Mouse (Mus musculus): ENCODE measurements around the gene Olfr177. TPM values are rescaled to one million over a fixed set of nuclear protein-coding genes. Genes with fewer than 3 reads are reported as not detected.

Gene Olfr177
- not detected in 2 replicates for total RNA-seq (2012; rRNA removed)
- total RNA-seq (2014; rRNA removed) = not detected in 2 replicates
- polyA plus RNA-seq (2012; ENCODE audit: insufficient read length, low read depth) = not detected in 2 replicates

DNA sequence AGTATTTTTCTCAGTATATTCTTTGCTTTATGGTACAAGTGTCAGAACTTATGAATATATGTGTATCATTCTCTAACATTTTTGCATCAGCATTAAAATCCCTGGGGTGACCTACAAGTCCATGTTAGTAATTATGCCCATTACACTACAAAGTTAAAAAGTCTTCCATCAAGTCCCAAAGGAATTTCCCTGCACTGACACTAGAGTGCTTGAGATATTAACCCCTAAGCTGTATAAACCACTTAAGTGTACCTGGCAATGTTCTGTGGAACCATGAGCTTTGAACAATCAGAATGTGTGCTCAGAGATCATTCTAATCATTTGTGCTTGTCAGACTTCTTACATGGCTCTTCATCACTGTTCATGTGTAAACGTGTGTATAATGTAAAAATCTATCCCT, at the start of gene Olfr177:
Gene Olfr177 (minus strand): TSS at position 101 of the 400 bp plus-strand sequence.
- Histone ChIP-seq H3K79me2 (replicated peaks; ENCODE audit: control insufficient read depth, extremely low read depth, insufficient read depth, poor library complexity, severe bottlenecking) (no peaks in the 10 kb centered on the region), H3K27ac (ENCODE audit: insufficient read depth, low read depth) (no peak within 1 kb of the TSS), H3K4me2 (ENCODE audit: insufficient read depth, low read depth, poor library complexity, severe bottlenecking) (no peak within 1 kb of the TSS), H3K9me3 (replicated peaks; ENCODE audit: low read length) (no peaks in the 10 kb centered on the region), H3K27me3 (replicated peaks) (no peaks in the 10 kb centered on the region), H3K9ac (ENCODE audit: insufficient read depth, low read depth) (no peak within 1 kb of the TSS), H3K4me1 (ENCODE audit: control insufficient read depth in 1 of 2, insufficient read depth in 2 of 2) (no peaks in the 10 kb centered on the region), H3K4me3 (replicated peaks in 1 of 3; ENCODE audit: low read depth in 2 of 3, low read length in 2 of 3, poor library complexity in 1 of 3) (no peak within 1 kb of the TSS), H3K36me3 (replicated peaks in 1 of 2; ENCODE audit: control insufficient read depth in 1 of 2, insufficient read depth in 1 of 2, low read length in 1 of 2) (no peaks in the 10 kb centered on the region)
- no peak for DNase-seq (ENCODE audit: extremely low read depth)
- TF ChIP-seq JUND (conservative IDR thresholded peaks at IDR 0.05; ENCODE audit: low read depth, low read length) (no peak), SIN3A (IDR thresholded peaks at IDR 0.05; ENCODE audit: low read length) (no peak), MAFK (IDR thresholded peaks at IDR 0.05; ENCODE audit: insufficient replicate concordance, low read length) (no peak), ZC3H11A (IDR thresholded peaks at IDR 0.05; ENCODE audit: low read depth, low read length) (no peak), JUN (IDR thresholded peaks at IDR 0.05; ENCODE audit: insufficient read depth, low read depth, low read length) (no peak), TCF12 (IDR thresholded peaks at IDR 0.05; ENCODE audit: low read depth, low read length) (no peak), KAT2A (IDR thresholded peaks at IDR 0.05; ENCODE audit: insufficient replicate concordance, low read length) (no peak), TBP (conservative IDR thresholded peaks at IDR 0.05; ENCODE audit: low read depth, low read length) (no peak), CHD2 (IDR thresholded peaks at IDR 0.05; ENCODE audit: low read length) (no peak), SMC3 (IDR thresholded peaks at IDR 0.05; ENCODE audit: low read depth, low read length) (no peak), EP300 (IDR thresholded peaks at IDR 0.05; ENCODE audit: low read length) (no peak), POLR2A (IDR thresholded peaks at IDR 0.05; ENCODE audit: low read depth, low read length) (no peak), RAD21 (IDR thresholded peaks at IDR 0.05; ENCODE audit: low read depth, low read length) (no peak), E2F4 (IDR thresholded peaks at IDR 0.05; ENCODE audit: insufficient replicate concordance, low read depth, low read length) (no peak), CTCF (conservative IDR thresholded peaks at IDR 0.05 in 1 of 2, IDR thresholded peaks at IDR 0.05 in 1 of 2; ENCODE audit: low read depth in 2 of 2, low read length in 2 of 2) (no peak), NRF1 (IDR thresholded peaks at IDR 0.05; ENCODE audit: low read depth, low read length) (no peak), USF1 (IDR thresholded peaks at IDR 0.05; ENCODE audit: low read depth, low read length) (no peak), RCOR1 (conservative IDR thresholded peaks at IDR 0.05; ENCODE audit: low read depth, low read length) (no peak), ETS1 (conservative IDR thresholded peaks at IDR 0.05; ENCODE audit: low read depth, low read length) (no peak), ZKSCAN1 (IDR thresholded peaks at IDR 0.05; ENCODE audit: borderline replicate concordance, low read depth, low read length) (no peak)
- dilution Hi-C loops (cut with MboI; ENCODE audit: extremely low pct_ligation_motif_present, extremely low pct_unique_long_range_greater_than_20kb, low sequenced_read_pairs) (no loop called here), in situ Hi-C loops (cut with MboI; ENCODE audit: low pct_ligation_motif_present, low pct_unique_long_range_greater_than_20kb, low sequenced_read_pairs) (no loop called here)

DNA sequence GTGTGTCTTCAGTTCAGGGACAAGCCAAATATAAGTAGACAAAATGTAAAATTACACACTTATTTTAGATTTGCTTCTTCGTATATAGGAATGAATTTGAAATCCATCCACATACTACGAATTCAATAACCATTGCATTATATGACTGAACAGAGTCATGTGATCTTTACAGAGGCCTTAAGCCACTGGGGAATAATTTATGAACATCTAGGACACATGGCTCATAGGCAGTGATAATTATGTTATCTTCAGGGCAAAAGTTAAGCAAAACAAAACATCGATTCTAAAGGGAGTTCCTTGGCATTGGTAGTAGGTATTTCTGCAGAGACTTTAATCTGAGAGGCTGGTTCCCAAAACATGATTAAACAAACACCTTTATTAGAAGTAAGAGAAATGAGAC, 17.4 kb upstream of the Olfr177 start, which contains the start of gene Olfr178:
Gene Olfr178 (minus strand): TSS at position 101 of the 400 bp plus-strand sequence.
- Histone ChIP-seq H3K36me3 (replicated peaks in 1 of 2; ENCODE audit: control insufficient read depth in 1 of 2, insufficient read depth in 1 of 2, low read length in 1 of 2) (no peaks in the 10 kb centered on the region), H3K4me2 (ENCODE audit: insufficient read depth, low read depth, poor library complexity, severe bottlenecking) (no peak within 1 kb of the TSS), H3K9me3 (replicated peaks; ENCODE audit: low read length) (no peaks in the 10 kb centered on the region), H3K4me3 (replicated peaks in 1 of 3; ENCODE audit: low read depth in 2 of 3, low read length in 2 of 3, poor library complexity in 1 of 3) (no peak within 1 kb of the TSS), H3K4me1 (ENCODE audit: control insufficient read depth in 1 of 2, insufficient read depth in 2 of 2) (peaks cover 0 to 4% of the 10 kb centered on the region in 2 experiments; a peak in 1 of 4 replicates), H3K27ac (ENCODE audit: insufficient read depth, low read depth) (no peak within 1 kb of the TSS), H3K27me3 (replicated peaks) (no peaks in the 10 kb centered on the region), H3K9ac (ENCODE audit: insufficient read depth, low read depth) (no peak within 1 kb of the TSS), H3K79me2 (replicated peaks; ENCODE audit: control insufficient read depth, extremely low read depth, insufficient read depth, poor library complexity, severe bottlenecking) (no peaks in the 10 kb centered on the region)
- in situ Hi-C loops (cut with MboI; ENCODE audit: low pct_ligation_motif_present, low pct_unique_long_range_greater_than_20kb, low sequenced_read_pairs) = no loop called here
- no peak for TF ChIP-seq POLR2A (IDR thresholded peaks at IDR 0.05; ENCODE audit: low read depth, low read length)
- TF ChIP-seq KAT2A (IDR thresholded peaks at IDR 0.05; ENCODE audit: insufficient replicate concordance, low read length) = no peak
- no peak for TF ChIP-seq ZKSCAN1 (IDR thresholded peaks at IDR 0.05; ENCODE audit: borderline replicate concordance, low read depth, low read length)
- TF ChIP-seq GABPA (IDR thresholded peaks at IDR 0.05; ENCODE audit: insufficient replicate concordance, low read depth, low read length) = no peak
- TF ChIP-seq ZC3H11A (IDR thresholded peaks at IDR 0.05; ENCODE audit: low read depth, low read length) = no peak
- no peak for TF ChIP-seq RCOR1 (conservative IDR thresholded peaks at IDR 0.05; ENCODE audit: low read depth, low read length)
- no peak for TF ChIP-seq MXI1 (IDR thresholded peaks at IDR 0.05; ENCODE audit: low read depth, low read length)
- TF ChIP-seq MEF2A (IDR thresholded peaks at IDR 0.05; ENCODE audit: borderline replicate concordance, low read depth, low read length) = no peak
- no peak for DNase-seq (ENCODE audit: extremely low read depth)
- dilution Hi-C loops (cut with MboI; ENCODE audit: extremely low pct_ligation_motif_present, extremely low pct_unique_long_range_greater_than_20kb, low sequenced_read_pairs) = no loop called here

All from CH12.LX (cell line).